Mouse (Mus musculus): ENCODE measurements at regions not wholly inside any gene's neighbourhood (a gene's known extent, or its start where the extent isn't known, plus 50 kb on each side); places are given as distances from the start of the nearest gene placed in this dataset.
A peak's percentile ranks its signal among the peaks of the same experiment; 100 is the strongest.

DNA sequence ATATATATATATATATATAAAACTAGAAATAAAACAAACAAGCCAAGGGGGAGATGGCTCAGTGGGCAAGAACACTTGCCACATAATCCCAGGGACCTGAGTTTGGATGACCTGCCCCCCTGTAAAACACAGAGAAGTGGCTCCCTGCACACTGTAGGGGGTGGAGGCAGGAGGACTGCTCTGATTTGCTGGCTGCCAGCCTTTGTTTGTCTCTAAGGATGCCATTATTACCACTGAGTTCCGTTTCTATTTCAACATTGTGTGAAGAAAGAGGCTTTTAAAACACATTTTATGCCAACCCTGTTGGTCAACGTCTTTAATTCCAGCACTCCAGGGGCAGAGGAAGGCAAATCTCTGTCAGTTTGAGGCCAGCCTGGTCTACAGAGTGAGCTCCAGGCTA, 82.2 kb upstream of the Errfi1 start:
- DNase-seq (ENCODE audit: low read depth, low spot score), result no peak

- DNase-seq (ENCODE audit: low read depth, low spot score), result no peak
These were observed 84.7 kb upstream of the Errfi1 start for GRCm38 (mm10) chr4:150769043-150769442.

- no peak for DNase-seq (ENCODE audit: low read depth, low spot score)
These were observed 95.1 kb upstream of the Errfi1 start for GRCm38 (mm10) chr4:150758467-150759237.

DNA sequence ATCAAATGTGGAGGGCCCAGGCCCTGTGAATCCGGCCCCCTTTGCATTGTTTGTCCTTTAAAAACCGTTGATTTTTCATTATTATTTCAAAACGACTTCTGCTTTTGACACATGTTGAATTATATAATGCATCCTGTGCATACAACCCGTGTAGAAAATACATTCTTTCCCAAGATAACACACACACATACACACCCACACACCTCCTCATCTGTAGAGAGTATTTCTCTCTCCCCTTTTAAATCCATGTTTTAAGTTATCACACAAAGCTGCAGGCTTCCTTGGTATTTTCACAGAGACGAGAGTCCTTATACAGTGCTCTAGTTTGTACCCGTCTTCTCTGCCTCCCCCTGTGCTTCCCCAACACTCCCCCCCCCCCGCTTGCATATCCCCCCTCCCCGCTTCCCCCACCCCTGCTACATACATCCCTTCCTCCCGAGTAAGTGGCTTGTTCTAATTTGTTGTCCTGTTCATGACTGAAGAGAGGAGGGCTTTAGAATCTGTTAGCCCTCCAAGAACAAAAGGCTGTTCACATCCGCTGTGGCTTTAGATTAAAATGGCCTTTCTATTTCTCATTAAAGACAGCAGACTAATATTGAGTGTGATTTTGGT, 95.8 kb upstream of the Errfi1 start:
- DNase-seq (ENCODE audit: low read depth, low spot score), result no peak

DNA sequence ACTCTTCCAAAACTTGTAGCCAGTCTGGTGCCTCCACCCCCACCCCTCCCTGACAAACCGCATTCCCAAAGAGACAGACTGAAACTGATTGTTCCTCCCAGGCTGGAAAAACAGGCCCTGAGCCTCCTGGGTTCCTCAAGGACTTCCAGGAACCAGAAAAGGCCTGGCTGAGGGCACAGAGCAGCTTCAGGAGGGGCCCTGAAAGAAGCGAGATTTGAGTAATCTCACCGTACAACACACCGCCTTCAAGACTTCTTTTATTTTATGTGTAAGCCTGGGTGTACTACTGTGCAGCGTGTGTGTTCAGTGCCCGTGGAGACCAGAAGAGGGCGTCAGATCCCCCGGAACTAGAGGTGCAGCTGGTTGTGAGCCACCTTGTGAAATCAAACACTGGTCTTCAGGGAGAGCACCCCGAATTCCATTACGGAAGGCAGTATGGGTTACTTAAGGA, 96.4 kb upstream of the Errfi1 start:
- peak; percentile 50 for DNase-seq (ENCODE audit: low read depth, low spot score)

GRCm38 (mm10) chr4:150755446-150755845, 98.3 kb upstream of the Errfi1 start:
- no peak for DNase-seq (ENCODE audit: low read depth, low spot score)

DNA sequence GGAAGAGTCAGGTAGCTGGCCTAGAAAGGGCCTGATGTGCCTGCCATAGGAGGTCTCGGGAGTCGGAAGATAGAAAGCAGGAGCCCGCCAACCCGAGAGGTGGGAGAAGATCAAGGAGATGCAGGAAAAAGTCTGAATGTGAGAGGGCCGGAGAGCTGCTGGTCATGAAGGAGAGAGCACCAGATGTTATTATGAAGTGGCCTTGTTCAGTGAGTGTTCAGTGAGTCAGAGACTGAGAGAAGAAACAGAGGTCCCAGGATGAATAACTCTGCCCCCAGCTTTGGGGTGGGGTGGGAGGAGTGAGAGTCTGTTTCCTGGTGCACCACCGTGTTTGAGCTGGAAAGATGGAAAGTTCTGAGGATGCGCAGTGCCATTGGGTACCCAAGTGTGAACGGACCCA, 100.2 kb upstream of the Slc45a1 start:
- no peak for DNase-seq (ENCODE audit: low read depth, low spot score)

DNA sequence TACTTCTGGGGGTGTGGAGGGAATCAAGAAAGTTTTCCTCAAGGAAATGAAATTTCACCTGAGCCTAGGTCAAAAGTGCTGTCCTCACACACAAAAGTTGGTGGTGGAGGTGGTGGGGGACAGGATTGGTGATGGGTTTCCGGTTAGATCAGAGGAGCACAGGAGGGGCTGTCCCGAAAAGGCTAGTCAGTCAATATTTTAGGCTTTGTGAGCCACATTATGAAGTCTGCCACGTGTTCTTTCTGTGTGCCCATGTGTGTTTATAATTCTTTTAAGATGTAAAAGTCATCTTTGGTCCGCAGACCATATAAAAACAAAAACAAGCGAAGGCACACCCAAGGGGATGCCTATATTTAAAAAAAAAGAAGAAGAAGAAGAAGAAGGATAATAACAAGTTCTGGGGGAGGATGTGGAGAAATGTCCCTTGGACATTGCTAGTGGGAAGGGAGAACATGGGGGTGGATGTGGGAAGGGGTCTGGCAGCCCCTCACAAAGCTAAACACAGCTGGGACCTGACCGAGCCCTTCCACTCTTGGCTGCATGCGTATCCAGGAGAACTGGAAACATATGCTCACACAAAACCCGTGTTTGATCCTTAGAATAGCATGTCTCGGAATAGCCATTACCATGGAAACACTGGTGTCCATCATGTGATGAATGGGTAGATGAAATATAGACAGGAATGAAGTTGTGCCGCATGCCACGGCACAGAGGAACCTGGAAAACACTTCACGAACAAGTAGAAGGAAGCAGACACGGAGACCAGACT, 98.7 kb upstream of the Slc45a1 start:
- DNase-seq (ENCODE audit: low read depth, low spot score), result no peak

DNA sequence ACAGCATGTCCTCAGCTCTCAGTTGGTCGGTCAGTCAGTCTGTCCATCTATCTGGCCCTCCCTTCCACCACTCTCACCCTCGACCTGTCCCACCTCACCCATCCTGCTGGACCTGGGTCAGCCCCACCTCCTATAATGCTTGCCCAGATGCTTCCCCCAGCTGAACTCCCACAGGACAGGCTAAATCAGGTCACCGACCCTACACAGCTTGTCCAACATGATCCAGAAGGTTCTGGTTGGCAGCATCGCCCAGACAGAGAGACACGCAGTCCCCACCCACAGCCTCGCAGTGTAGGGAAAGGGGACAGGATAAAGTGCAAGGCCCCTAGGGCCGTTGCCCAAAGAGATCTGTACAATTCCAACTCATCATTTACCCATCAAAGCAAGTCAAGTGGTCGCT, 97.1 kb upstream of the Slc45a1 start:
- no peak for DNase-seq (ENCODE audit: low read depth, low spot score)

GRCm38 (mm10) chr4:150748099-150749000, 96.4 kb upstream of the Slc45a1 start:
- no peak for DNase-seq (ENCODE audit: low read depth, low spot score)

DNA sequence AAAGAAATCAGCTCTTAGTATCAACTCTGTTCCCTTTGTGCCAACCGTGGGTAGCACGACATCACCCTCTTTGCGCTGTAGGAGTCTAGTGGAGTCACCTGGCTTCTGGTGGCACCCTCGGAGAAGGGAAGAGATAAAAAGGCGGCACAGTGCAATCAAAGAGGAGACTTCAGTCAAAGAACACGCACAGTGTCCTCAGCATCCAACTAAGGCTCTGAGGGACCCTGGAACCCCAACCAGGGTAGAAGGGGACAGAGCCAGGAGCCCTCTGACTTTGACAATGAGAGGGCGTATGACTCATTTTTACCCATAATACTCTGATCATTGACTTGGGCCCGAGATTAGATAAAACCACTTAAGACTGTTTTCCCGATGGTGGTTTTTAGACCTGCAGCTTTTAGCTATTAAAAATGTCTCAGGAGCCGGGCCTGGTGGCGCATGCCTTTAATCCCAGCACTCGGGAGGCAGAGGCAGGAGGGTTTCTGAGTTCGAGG, 94.5 kb upstream of the Slc45a1 start:
- no peak for DNase-seq (ENCODE audit: low read depth, low spot score)

- DNase-seq (ENCODE audit: low read depth, low spot score), result no peak
These were observed 93.8 kb upstream of the Slc45a1 start for GRCm38 (mm10) chr4:150745529-150746429.

GRCm38 (mm10) chr4:150743508-150743907, 91.5 kb upstream of the Slc45a1 start:
- peak; percentile 25 for DNase-seq (ENCODE audit: low read depth, low spot score)

GRCm38 (mm10) chr4:150743103-150743502, 91.1 kb upstream of the Slc45a1 start:
- DNase-seq (ENCODE audit: low read depth, low spot score), result peak; percentile 76

GRCm38 (mm10) chr4:150741810-150742209, 89.8 kb upstream of the Slc45a1 start:
- no peak for DNase-seq (ENCODE audit: low read depth, low spot score)

- no peak for DNase-seq (ENCODE audit: low read depth, low spot score)
These were observed 88.2 kb upstream of the Slc45a1 start for GRCm38 (mm10) chr4:150740167-150740566.

GRCm38 (mm10) chr4:150738736-150739135, 86.8 kb upstream of the Slc45a1 start:
- no peak for DNase-seq (ENCODE audit: low read depth, low spot score)

DNA sequence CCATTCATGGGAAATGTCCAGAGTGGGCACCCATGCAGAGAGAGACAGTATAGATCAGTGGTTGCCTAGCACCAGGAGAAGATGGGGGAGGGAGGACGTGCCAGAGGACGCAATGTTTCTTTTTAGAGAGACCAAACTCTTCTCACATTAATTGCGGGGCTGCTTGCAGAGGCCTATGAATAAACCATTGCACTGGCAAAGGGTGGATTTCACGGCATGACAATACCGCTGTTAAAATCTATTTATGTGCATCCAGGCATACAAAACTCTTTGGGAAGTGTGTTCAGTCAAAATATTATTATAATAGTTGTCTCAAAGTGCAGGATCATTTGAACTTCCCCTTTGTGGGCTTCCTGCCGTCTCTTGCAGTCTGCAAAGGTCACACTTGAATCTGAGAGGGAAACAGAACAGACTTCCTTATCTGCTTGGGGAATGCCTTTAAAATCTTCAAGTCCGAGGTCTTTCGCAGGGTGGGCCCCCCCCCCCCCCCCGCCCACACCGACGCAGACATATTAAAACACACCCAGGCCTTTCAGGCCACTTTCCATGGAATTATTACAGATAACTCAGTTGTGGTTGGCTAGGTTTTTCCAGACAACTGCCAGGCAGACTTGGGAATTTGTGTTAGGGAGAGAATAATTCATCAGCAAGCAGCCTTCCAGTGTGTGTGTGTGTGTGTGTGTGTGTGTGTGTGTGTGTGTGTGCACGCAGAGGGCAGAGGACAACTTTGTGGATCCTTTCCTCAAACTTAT, 78.3 kb upstream of the Slc45a1 start:
- no peak for DNase-seq (ENCODE audit: low read depth, low spot score)

- DNase-seq (ENCODE audit: low read depth, low spot score), result no peak
These were observed 74.6 kb upstream of the Slc45a1 start for GRCm38 (mm10) chr4:150726539-150726938.

DNA sequence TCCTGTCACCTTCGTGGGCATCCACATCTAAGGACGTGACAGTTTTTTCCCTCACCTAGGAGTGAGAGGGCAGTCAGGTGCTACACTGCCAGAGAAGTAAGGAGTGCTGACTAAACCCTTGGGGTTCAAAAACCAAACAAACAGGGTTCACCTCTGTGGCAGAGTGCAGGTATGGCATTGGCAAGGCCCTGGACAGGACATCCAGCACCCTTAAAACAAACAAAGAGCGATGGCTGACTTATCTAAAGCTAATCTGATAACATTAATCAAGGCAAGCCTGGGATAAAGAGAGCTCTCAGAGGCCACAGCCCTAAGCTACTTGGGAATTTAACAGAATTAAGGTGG, 74.1 kb upstream of the Slc45a1 start:
- DNase-seq (ENCODE audit: low read depth, low spot score), result no peak
